Mouse (Mus musculus) G1E (cell line): ENCODE measurements at regions not wholly inside any gene's neighbourhood (a gene's known extent, or its start where the extent isn't known, plus 50 kb on each side); places are given as distances from the start of the nearest gene placed in this dataset.

Source experiments
- CTCF ChIP-seq: IDR thresholded peaks from 2 replicates; pipeline ENCODE4 v1.5.1; 2012; ENCODE audit warnings: low read depth, low read length, inconsistent platforms, mixed read lengths
- GATA1 ChIP-seq: IDR thresholded peaks from 2 replicates; pipeline ENCODE4 v1.6.1; 2012; ENCODE audit warnings: borderline replicate concordance, low read length, inconsistent platforms, mixed read lengths
- TAL1 ChIP-seq: conservative IDR thresholded peaks from 2 replicates; pipeline ENCODE4 v1.6.1; 2012; ENCODE audit warnings: low read depth, low read length, inconsistent platforms, mixed read lengths

GRCm38 (mm10) chr5:119570054-119570453 is 100.4 kb upstream of the Tbx3 start:
- TF ChIP-seq CTCF, result no peak
- no peak for TF ChIP-seq GATA1
- no peak for TF ChIP-seq TAL1
